ENCODE assay signal across 8 mouse cellular contexts in genomic region chr4:138462971-138463831, GRCm38 (mm10). TPM values are rescaled to one million over a fixed set of nuclear protein-coding genes. Genes with fewer than 3 reads are reported as not detected.
DNase-seq lines count a peak whose midpoint lies in the region; ATAC-seq and TF ChIP-seq lines count a peak whose summit lies in the region.

No protein-coding gene starts in this region.

- H3K36me3 ChIP-seq in embryonic facial prominence, embryonic 10.5 days (replicated peaks), result no peaks in the 10 kb centered on the region
- no peaks in the 10 kb centered on the region for H3K36me3 ChIP-seq in heart, postnatal 0 days (replicated peaks; ENCODE audit: control insufficient read depth, insufficient read depth, low read length)
- H3K36me3 ChIP-seq in midbrain, embryonic 14.5 days (ENCODE audit: control insufficient read depth, insufficient read depth, low read length), result peaks cover 5% of the 10 kb centered on the region; the same call in 1 of the 2 replicates

- H3K9ac ChIP-seq in heart, postnatal 0 days (replicated peaks; ENCODE audit: low read depth, low read length), result 0 out of 2 replicates have a peak overlapping the region, but pooled peaks have one; percentile 35
- H3K9ac ChIP-seq in midbrain, embryonic 14.5 days (replicated peaks; ENCODE audit: low read length), result 0 out of 2 replicates have a peak overlapping the region, but pooled peaks have one; percentile 20

- WGBS in embryonic facial prominence, embryonic 10.5 days, result 3% methylated on average over 11 of the region's 11 CpGs
- WGBS in heart, postnatal 0 days, result 5% methylated on average over 11 of the region's 11 CpGs
- WGBS in midbrain, embryonic 14.5 days, result under 1% methylated on average over 11 of the region's 11 CpGs

- peaks cover 48% of the 10 kb centered on the region for H3K4me1 ChIP-seq in embryonic facial prominence, embryonic 10.5 days
- peaks cover 16% of the 10 kb centered on the region for H3K4me1 ChIP-seq in heart, postnatal 0 days (ENCODE audit: control insufficient read depth, insufficient read depth)
- peaks cover 51% of the 10 kb centered on the region for H3K4me1 ChIP-seq in midbrain, embryonic 14.5 days (ENCODE audit: control insufficient read depth, insufficient read depth, low read length)

- no peaks in the 10 kb centered on the region for H3K9me3 ChIP-seq in embryonic facial prominence, embryonic 10.5 days
- no peaks in the 10 kb centered on the region for H3K9me3 ChIP-seq in heart, postnatal 0 days (replicated peaks; ENCODE audit: control insufficient read depth, low read length)
- H3K9me3 ChIP-seq in midbrain, embryonic 14.5 days (ENCODE audit: control insufficient read depth, low read length), result no peaks in the 10 kb centered on the region

- TF ChIP-seq CTCF in heart, postnatal 0 days (IDR thresholded peaks at IDR 0.05; ENCODE audit: low read depth), result no peak; the same call in 1 of the 2 replicates

- peaks cover 94% of the 10 kb centered on the region for H3K27me3 ChIP-seq in embryonic facial prominence, embryonic 10.5 days (replicated peaks; ENCODE audit: low read depth, poor library complexity, severe bottlenecking)
- H3K27me3 ChIP-seq in heart, postnatal 0 days (ENCODE audit: control insufficient read depth, insufficient read depth, low read length), result peaks cover 43% of the 10 kb centered on the region
- H3K27me3 ChIP-seq in midbrain, embryonic 14.5 days (ENCODE audit: control insufficient read depth, insufficient read depth, low read length), result no peaks in the 10 kb centered on the region

- peak overlapping the region; percentile 44 for H3K4me3 ChIP-seq in embryonic facial prominence, embryonic 10.5 days
- H3K4me3 ChIP-seq in heart, postnatal 0 days (ENCODE audit: low read depth, low read length), result 0 out of 2 replicates have a peak overlapping the region, but pooled peaks have one; percentile 5
- no peak overlapping the region for H3K4me3 ChIP-seq in midbrain, embryonic 14.5 days (replicated peaks; ENCODE audit: low read depth, low read length)

- H3K27ac ChIP-seq in embryonic facial prominence, embryonic 10.5 days (replicated peaks), result peak overlapping the region; percentile 77
- H3K27ac ChIP-seq in heart, postnatal 0 days (ENCODE audit: low read depth), result peak overlapping the region; percentile 84
- peak overlapping the region; percentile 82 for H3K27ac ChIP-seq in midbrain, embryonic 14.5 days (replicated peaks; ENCODE audit: low read depth, low read length)

- no peak for TF ChIP-seq EP300 in heart, postnatal 0 days (IDR thresholded peaks at IDR 0.05; ENCODE audit: low read depth)

- peak; percentile 36 for ATAC-seq in heart, postnatal 0 days (ENCODE audit: insufficient read depth, low read depth)
- ATAC-seq in midbrain, embryonic 14.5 days (ENCODE audit: low FRiP score, low TSS enrichment), result peak; percentile 41; the same call in 1 of the 2 replicates

- intact Hi-C loops in left cerebral cortex, postnatal 25 days (cut with DNase I), result loop anchor here (1.0 to 2.0 kb wide), 2 partner anchors 41 to 86 kb away; no protein-coding TSS in a partner anchor
- intact Hi-C loops in gastrocnemius, postnatal 36 days (cut with DNase I), result no loop called here

- peak overlapping the region; percentile 47 for H3K4me2 ChIP-seq in heart, postnatal 0 days (ENCODE audit: low read depth, low read length)
- H3K4me2 ChIP-seq in midbrain, embryonic 14.5 days (ENCODE audit: low read length), result peak overlapping the region; percentile 40

- peak; percentile 68 to 90 for DNase-seq in left cerebral cortex, postnatal 25 days (ENCODE audit: low spot score in 2 of 2)
- no peak for DNase-seq in left cerebral cortex, adult 18-20 months (ENCODE audit: low spot score in 2 of 2)
- peak; percentile 35 for DNase-seq in embryonic facial prominence, embryonic 10.5 days (ENCODE audit: low spot score)
- DNase-seq in heart, postnatal 0 days (ENCODE audit: low spot score), result peak; percentile 39
- peak; percentile 56 to 60 for DNase-seq in layer of hippocampus, adult 8-10 months (ENCODE audit: low spot score in 2 of 2)
- DNase-seq in midbrain, embryonic 14.5 days, result peak; percentile 81
- no peak for DNase-seq in thymus, postnatal 4 days
- no peak for DNase-seq in gastrocnemius, postnatal 36 days

RNA-seq across cellular contexts. Expression of gene Camk2n1, which starts 9.1 kb away (rescaled TPM):
- 1,000 to 10,000 TPM; 1,251 to 1,365 TPM for total RNA-seq in left cerebral cortex, postnatal 25 days (2021)
- 1,000 to 10,000 TPM; 1,197 to 1,322 TPM for total RNA-seq in left cerebral cortex, adult 18-20 months (2021)
- 1.1 and 1.2 TPM in 2 replicates for polyA plus RNA-seq in embryonic facial prominence, embryonic 10.5 days (2016; fragmentation: Nextera tagmentation; extraction: Ambion mirVana)
- 0.15 and 5.1 TPM in 2 replicates for total RNA-seq in heart, postnatal 0 days (2014; rRNA removed; ENCODE audit: low replicate concordance)
- 1.6 and 1.8 TPM in 2 replicates for polyA plus RNA-seq in heart, postnatal 0 days (2015; fragmentation: Nextera tagmentation; extraction: Ambion mirVana)
- total RNA-seq in layer of hippocampus, adult 8-10 months (2022), result 100 to 1,000 TPM; 317 to 356 (median 337) TPM
- 15.4 and 20.5 TPM in 2 replicates for polyA plus RNA-seq in midbrain, embryonic 14.5 days (2014; fragmentation: Nextera tagmentation; extraction: Ambion mirVana)
- 1 to 10 TPM; 3.4 to 3.9 TPM for total RNA-seq in gastrocnemius, postnatal 36 days (2021)

RNA-seq across cellular contexts. Expression of gene Mul1, which starts 28.7 kb away (rescaled TPM):
- total RNA-seq in left cerebral cortex, postnatal 25 days (2021), result 10 to 100 TPM; 61.8 to 61.9 TPM
- 10 to 100 TPM; 70.8 to 72.3 TPM for total RNA-seq in left cerebral cortex, adult 18-20 months (2021)
- polyA plus RNA-seq in embryonic facial prominence, embryonic 10.5 days (2016; fragmentation: Nextera tagmentation; extraction: Ambion mirVana), result 19.7 and 20.8 TPM in 2 replicates
- total RNA-seq in heart, postnatal 0 days (2014; rRNA removed; ENCODE audit: low replicate concordance), result 40.6 and 43.0 TPM in 2 replicates
- 28.9 and 30.0 TPM in 2 replicates for polyA plus RNA-seq in heart, postnatal 0 days (2015; fragmentation: Nextera tagmentation; extraction: Ambion mirVana)
- total RNA-seq in layer of hippocampus, adult 8-10 months (2022), result 10 to 100 TPM; 51.3 to 62.9 (median 55.8) TPM
- polyA plus RNA-seq in midbrain, embryonic 14.5 days (2014; fragmentation: Nextera tagmentation; extraction: Ambion mirVana), result 22.8 and 23.8 TPM in 2 replicates
- total RNA-seq in gastrocnemius, postnatal 36 days (2021), result 10 to 100 TPM; 34.1 to 34.9 TPM

Comparison
In these comparisons a context has a peak if more than half of its experiments do, and no peak if none do; other contexts are left out.
1. DNase-seq: peak in left cerebral cortex, postnatal 25 days (2 of 2), embryonic facial prominence, embryonic 10.5 days (single experiment), heart, postnatal 0 days (single experiment), layer of hippocampus, adult 8-10 months (2 of 2) and midbrain, embryonic 14.5 days (single experiment); none in left cerebral cortex, adult 18-20 months (0 of 2), thymus, postnatal 4 days (single experiment) and gastrocnemius, postnatal 36 days (0 of 2).
2. RNA of gene Camk2n1, which starts 9.1 kb away (total RNA-seq): 1,251 to 1,365 TPM in left cerebral cortex, postnatal 25 days, 1,197 to 1,322 TPM in left cerebral cortex, adult 18-20 months and 317 to 356 TPM in layer of hippocampus, adult 8-10 months; 0.15 to 5.1 TPM in heart, postnatal 0 days and 3.4 to 3.9 TPM in gastrocnemius, postnatal 36 days; every median in the first group is over 10 times any median in the second.
3. Peak in every context shown above with its lines, with median percentiles within 50 percentile points of each other: H3K27ac ChIP-seq.